Mouse (Mus musculus): ENCODE data around the gene Nudt19.
"Not testable (repeated sequence)": the region's sequence is repeated elsewhere in the genome, so short reads cannot be mapped to it uniquely, and the experiment has no call there.

The Nudt19 gene

GRCm38 (mm10) chr7:35556205-35556603 lies at the start of gene Nudt19:
Gene Nudt19, minus strand, starts transcription at chr7:35556304.
- DNase-seq (ENCODE audit: low spot score) = no peak

- no peak for DNase-seq (ENCODE audit: low spot score)
These were observed 46.7 kb upstream of the Nudt19 start for GRCm38 (mm10) chr7:35602766-35603165.

DNA sequence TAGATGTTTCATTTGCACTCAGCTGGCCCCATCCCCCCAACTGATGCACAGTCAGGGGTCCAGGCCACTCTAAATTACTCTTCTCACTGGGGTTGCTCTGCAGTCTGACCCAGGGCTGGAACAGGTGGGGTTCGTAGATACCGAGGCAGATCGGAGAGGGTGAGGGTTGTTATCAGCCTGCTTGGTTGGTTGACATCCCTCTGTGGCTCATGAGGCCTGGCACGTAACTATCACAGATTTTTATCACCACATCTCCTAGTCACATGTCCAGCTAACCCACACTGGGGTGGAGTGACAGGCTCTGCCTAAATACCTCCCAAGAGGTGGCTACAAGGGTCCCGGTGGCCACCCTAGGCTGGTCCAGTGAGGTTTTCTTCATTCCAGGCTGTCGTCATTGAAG lies 45.0 kb upstream of the Nudt19 start:
- DNase-seq (ENCODE audit: low spot score) = no peak

DNA sequence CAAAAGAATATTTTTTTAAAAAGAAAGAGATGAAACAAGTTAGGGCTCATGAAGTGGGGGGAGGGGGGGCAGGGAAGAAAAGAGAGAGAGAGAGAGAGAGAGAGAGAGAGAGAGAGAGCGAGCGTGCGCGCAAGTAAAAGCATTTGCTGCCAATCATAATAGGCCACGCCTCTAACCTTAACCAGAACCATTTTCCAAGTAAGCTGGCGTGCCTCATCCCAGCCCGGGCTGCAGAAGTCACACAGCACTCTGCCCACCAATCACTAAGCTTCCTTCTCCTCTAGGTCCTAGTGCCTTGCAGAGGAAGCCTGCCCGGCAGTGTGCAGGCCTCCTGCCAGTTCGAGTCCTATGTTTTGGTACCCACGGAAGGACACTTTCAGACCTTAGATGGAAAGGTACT lies 43.9 kb upstream of the Nudt19 start:
- no peak for DNase-seq (ENCODE audit: low spot score)

DNA sequence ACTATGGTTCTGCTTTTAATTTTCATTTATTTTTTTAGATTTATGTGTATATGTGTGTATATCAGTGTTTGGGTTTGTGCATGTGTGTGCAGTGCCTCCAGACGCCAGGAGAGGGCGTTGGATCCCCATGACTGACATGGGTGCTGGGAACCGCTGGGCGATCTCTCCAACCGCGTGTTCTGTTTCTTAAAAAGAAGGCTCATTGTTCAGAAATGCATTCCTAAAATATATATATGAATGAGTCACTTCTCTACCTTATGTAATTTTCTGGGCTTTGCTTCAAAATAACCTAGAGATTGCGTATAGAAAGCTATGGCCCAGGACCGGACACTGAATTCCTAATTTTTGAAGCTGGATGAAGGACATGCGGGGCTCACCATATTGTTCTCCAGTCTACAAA lies 43.4 kb upstream of the Nudt19 start:
- DNase-seq (ENCODE audit: low spot score) = no peak

DNA sequence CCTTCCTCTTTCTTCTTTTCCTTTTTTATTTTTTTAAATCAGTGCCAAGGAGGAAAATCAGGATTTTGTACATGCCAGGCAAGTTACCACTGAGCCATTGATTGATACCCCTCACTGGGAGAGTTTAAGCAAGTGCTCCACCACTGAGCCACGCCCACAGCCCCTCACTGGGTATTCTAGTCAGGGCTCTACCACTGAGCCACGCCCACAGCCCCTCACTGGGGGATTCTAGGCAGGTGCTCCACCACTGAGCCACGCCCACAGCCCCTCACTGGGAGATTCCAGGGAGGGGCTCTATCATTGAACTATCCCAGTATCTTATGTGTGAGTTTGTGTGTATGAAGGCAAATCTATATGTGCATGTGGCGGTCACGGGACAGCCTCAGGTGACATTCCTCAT lies 38.2 kb upstream of the Nudt19 start:
- no peak for DNase-seq (ENCODE audit: low spot score)

DNA sequence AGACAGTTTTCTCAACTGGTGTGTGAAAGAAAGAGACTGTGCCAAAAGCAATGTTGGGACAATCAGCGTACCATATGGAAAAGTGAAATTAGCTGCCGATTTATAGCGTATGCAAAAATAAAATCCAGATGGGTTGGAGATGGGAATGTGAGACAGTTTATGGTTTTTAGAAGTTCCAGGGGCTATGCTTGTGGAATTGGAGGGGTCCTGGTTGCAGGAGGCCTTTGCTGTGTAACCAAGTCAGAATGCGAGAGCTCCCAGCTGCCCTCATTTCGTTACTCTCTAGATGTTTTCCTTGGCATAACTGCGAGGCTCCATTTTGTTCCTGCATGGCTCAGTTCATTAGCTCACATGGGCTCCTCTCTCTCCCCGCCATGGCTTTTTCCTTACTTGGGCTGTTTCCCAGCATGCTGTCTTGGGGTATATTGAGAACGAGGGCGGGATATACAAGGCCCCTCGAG lies 34.7 kb upstream of the Nudt19 start:
- DNase-seq (ENCODE audit: low spot score) = no peak

DNA sequence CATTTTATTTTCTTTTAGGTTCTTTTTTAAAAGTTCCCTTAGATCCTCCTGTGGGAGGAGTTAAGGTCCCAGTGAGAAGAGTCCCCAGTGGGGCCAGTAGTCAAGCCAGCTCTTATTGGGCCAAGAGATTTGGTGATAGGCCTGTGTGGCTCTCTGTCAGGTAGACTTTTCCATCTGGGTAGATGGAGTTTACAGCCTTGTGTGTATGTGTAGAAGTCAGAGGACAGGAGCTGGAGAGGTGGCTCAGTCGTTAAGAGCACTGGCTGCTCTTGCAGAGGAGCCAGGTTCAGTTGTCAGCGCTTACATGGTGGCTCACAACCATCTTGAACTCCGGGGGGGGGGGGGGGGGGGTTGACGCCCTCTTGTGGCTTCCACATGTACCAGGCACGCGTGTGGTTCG lies 33.4 kb upstream of the Nudt19 start:
- no peak for DNase-seq (ENCODE audit: low spot score)

DNA sequence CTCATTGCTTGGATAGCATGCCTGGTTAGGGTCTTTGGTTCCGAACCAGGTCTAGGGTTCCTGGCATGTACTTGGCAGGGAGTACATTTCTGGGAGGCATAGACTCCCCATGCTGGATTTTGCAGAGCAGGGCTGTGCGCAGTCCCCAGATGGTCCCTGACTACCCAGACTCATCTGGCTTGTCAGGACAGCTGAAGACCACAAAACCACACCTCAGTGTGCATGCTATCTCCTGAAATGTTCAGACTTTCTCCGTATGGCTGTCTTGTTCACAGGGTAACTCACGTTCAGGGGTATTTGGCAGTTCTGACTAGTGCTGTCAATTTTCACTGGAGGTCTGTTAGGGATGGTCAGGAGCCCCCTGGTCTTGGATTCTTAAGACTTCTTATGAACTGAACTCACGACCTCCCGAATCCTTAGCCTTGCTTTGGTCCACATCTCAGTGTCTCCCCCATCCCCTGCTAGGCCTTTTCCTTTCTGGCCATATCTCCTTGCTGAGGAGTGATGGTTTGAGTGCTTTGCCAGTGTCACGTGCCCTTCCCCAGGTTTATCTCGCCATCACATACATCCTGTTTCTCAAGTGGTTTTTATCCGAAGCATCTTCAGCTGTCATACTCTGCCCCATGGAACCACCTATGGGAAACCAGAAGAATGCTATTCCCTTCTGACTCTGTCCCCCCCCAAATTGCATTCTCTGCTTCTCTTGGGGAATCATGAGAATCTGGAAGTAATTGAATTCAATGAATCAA lies 32.8 kb upstream of the Nudt19 start:
- no peak for DNase-seq (ENCODE audit: low spot score)

GRCm38 (mm10) chr7:35587728-35588127 lies 31.6 kb upstream of the Nudt19 start:
- no peak for DNase-seq (ENCODE audit: low spot score)

DNA sequence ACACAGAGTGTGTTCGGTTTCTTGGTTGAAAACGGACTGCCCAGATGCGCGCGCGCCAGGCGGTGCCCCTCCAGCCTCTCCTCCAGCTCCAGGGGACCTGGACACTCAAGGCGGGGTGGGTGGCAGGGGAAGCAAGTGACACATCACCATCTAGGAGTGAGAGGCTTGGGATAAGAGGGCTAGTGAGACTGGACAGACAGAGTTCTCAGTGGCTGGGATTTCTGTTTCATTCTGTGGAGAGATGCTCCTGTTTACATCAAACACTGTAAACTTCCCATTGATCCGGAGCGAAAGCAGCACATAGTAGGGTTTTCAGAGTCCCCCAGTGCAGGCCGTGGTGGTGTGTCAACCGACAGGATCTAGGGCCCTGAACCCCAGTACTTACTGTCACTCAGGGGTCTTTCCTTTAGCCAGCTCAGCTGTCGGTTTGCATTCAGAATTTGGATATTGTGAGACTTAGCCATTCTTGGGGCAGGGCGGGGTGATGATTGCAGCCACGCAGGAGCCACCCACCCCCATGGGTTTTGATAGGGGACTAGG lies 30.9 kb upstream of the Nudt19 start:
- DNase-seq (ENCODE audit: low spot score) = no peak

GRCm38 (mm10) chr7:35586055-35586905 lies 30.2 kb upstream of the Nudt19 start, which contains the start of gene Ankrd27:
Gene Ankrd27, plus strand, starts transcription at chr7:35586244.
- peak; percentile 92 for DNase-seq (ENCODE audit: low spot score)

- DNase-seq (ENCODE audit: low spot score) = peak; percentile 38
These were observed 29.3 kb upstream of the Nudt19 start, which contains the start of gene Rgs9bp for GRCm38 (mm10) chr7:35585191-35586054. Gene Rgs9bp, minus strand, starts transcription at chr7:35585582.

DNA sequence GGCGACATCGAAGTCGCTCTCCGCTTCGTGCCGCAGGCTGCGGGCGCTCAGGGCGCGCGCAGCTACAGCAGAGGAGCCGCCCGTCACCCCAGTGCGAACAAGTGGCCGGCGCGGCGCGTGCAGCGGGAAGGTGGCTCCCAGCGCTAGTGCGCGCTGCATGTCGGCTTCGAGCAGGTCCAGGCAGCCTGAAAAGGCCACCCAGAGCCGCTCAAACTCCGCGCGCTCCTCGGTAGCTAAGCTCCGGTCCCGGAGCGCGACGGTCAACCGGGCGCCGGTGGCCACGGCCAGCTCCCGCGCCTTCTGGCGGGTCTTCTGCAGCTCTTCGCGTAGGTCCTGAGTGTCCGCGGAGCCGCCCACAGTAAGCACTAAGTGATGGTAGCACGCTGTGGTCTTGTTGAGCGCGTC lies 28.7 kb upstream of the Nudt19 start:
- DNase-seq (ENCODE audit: low spot score) = no peak

DNA sequence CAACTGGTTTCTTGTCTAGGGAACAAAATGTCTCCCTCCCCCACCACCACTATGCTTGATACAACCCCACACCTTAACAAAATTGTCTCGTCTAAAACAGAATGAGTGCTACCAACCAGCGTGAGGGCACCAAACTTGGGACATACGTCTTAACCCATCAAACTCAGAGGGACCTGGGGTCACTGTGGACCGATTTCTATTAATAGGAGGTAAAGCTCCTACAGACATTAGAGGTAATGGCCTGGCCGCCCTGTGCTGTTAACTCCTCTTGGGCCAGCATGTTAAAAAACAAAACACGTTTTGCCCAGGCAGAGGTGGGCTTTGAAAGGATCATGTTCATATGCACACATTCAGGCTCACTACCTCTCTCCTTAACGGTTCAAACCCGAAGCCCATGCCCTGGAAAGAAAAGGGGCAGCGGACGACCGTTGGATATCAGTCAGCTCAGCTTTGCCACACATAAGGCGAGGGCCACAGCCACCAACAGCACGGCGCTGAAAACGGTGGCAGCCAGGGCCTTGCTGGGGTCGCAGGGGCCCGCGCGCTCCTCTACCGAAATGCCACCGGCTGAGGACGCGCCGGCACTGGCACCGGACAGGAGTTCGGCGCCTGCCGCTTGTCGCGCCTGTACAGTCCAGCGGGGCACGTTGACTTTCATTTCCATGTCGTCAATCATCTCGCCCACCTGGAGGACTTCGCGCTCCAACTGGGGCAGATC lies 28.1 kb upstream of the Nudt19 start:
- DNase-seq (ENCODE audit: low spot score) = no peak

DNA sequence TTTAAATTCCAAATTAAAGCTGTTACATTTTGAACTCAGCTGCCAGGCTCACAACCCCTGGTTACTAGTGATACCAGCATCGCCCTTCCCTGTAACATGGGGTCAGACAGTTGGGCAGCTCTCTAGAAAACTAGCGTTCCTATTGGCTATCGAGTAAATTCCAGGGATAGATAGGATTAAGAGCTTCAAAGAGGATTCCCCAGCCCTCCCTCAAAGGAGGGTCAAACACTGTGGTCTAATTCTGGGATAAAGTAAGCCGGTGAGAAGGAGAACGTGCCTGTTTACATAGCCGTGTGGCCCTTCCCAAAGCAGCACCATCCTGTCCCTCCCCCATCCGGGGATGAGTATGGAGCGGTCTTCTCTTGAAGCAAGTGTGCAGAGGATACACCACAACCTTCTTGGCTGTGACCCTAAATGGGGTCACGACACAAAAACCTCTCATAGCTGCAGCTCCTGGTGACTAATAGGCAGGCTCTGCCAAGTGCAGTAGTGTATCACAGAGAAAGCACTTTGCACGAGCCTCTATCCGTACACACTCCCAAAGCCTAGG lies 27.4 kb upstream of the Nudt19 start:
- DNase-seq (ENCODE audit: low spot score) = no peak

GRCm38 (mm10) chr7:35582719-35583118 lies 26.6 kb upstream of the Nudt19 start:
- DNase-seq (ENCODE audit: low spot score) = no peak

- DNase-seq (ENCODE audit: low spot score) = no peak
These were observed 23.7 kb upstream of the Nudt19 start for GRCm38 (mm10) chr7:35579849-35580248.

GRCm38 (mm10) chr7:35570883-35571282 lies 14.8 kb upstream of the Nudt19 start:
- DNase-seq (ENCODE audit: low spot score) = not testable (repeated sequence)

DNA sequence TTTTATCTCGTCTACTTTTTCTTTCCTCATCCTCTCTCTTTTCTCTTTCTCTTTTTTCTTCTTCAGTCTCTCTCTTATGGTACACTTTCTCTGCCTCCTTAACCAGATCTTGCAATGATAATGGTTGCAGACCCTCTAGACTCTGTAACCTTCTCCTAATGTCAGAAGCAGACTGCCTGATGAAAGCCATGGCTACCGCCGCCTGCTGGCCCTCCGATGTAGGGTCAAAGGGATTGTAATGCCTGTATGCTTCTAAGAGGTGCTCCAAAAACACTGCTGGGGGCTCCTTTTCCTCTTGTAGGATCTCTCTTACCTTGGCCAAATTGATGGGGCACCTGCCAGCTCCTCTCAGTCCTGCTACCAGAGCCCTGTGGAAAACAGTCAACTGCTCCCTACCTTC lies 13.6 kb upstream of the Nudt19 start:
- not testable (repeated sequence) for DNase-seq (ENCODE audit: low spot score)

DNA sequence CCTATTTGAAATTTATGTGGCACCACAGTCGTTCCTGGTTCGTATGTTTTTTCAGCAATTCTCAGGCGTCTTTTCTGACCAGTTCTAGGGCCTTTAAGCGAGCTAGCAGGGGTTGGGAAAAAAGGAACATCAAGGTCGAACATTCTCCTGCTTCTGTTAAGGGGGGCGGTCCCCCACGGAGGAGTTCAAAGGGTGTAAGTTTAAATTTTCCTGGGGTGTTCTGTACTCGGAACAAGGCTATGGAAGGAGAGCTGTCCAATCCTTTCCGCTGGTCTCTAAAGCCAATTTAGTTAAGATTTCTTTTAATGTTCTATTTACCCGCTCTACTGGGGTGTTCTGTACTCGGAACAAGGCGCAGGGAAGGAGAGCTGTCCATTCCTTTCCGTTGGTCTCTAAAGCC lies 9.9 kb upstream of the Nudt19 start:
- DNase-seq (ENCODE audit: low spot score) = not testable (repeated sequence)

Measured in ovary, adult 18-20 months (tissue).